Mouse (Mus musculus) limb, embryonic 14.5 days (tissue): ENCODE measurements around the gene Btbd3. TPM values are rescaled to one million over a fixed set of nuclear protein-coding genes. Genes with fewer than 3 reads are reported as not detected.

Source experiments
- ATAC-seq: fragments of 200-750 bp; cut with Nextera tagmentation; 2 replicates; pipeline ENCODE4 v1.8.0; 2017; ENCODE audit warnings: low read depth, moderate number of reproducible peaks, moderate TSS enrichment; ENCODE audit not compliant: low FRiP score
- DNase-seq: peaks from one replicate; pipeline ENCODE4 v3.0.0-alpha.2; 2015; ENCODE audit warnings: low spot score
- H3K27ac ChIP-seq: fragments of 300-500 bp; sonication (generic); replicated peaks from 2 replicates; pipeline ENCODE4 v1.5.1; 2014; ENCODE audit warnings: low read depth, mild to moderate bottlenecking, low read length, moderate library complexity, mixed read lengths
- H3K27me3 ChIP-seq: fragments of 300-500 bp; sonication (generic); 2 replicates; pipeline ENCODE4 v1.6.1; 2014; ENCODE audit warnings: low read length, mixed read lengths; ENCODE audit not compliant: control insufficient read depth, insufficient read depth
- H3K36me3 ChIP-seq: fragments of 300-500 bp; sonication (generic); 2 replicates; pipeline ENCODE4 v1.6.1; 2014; ENCODE audit warnings: mild to moderate bottlenecking, low read length, moderate library complexity, mixed read lengths; ENCODE audit not compliant: control insufficient read depth, insufficient read depth
- H3K4me1 ChIP-seq: fragments of 300-500 bp; sonication (generic); 2 replicates; pipeline ENCODE4 v1.6.1; 2014; ENCODE audit warnings: antibody characterized with exemption, low read length, mixed read lengths; ENCODE audit not compliant: control insufficient read depth, insufficient read depth
- H3K4me2 ChIP-seq: fragments of 300-500 bp; sonication (generic); replicated peaks from 2 replicates; pipeline ENCODE4 v1.6.1; 2014; ENCODE audit warnings: low read depth, mild to moderate bottlenecking, low read length, moderate library complexity; ENCODE audit not compliant: severe bottlenecking
- H3K4me3 ChIP-seq: fragments of 300-500 bp; sonication (generic); replicated peaks from 2 replicates; pipeline ENCODE4 v1.5.1; 2014; ENCODE audit warnings: low read length
- H3K9ac ChIP-seq: fragments of 300-500 bp; sonication (generic); 2 replicates; pipeline ENCODE4 v1.6.1; 2014; ENCODE audit warnings: mild to moderate bottlenecking, low read depth, low read length, moderate library complexity; ENCODE audit not compliant: severe bottlenecking
- H3K9me3 ChIP-seq: fragments of 300-500 bp; sonication (generic); 2 replicates; pipeline ENCODE4 v1.6.1; 2016; ENCODE audit warnings: low read length; ENCODE audit not compliant: control insufficient read depth
- POLR2A ChIP-seq: fragments of 200-500 bp; IDR thresholded peaks from 2 replicates; pipeline ENCODE4 v1.8.0; 2012; ENCODE audit warnings: inconsistent platforms, mild to moderate bottlenecking, moderate library complexity, borderline replicate concordance; ENCODE audit not compliant: insufficient read depth, insufficient read length; ENCODE audit errors: extremely low read depth
- WGBS: fragments of 180-500 bp; shearing (Covaris S2); extraction: QIAGEN DNeasy Blood & Tissue Kit; methylation state at CpG from one replicate; pipeline ENCODE4 v1.1.7; 2014; 5-methylcytosine and 5-hydroxymethylcytosine counted together
- polyA plus RNA-seq, 2 experiments: library from polyadenylated mRNA; depleted of rRNA in 1 of 2; stranded (reverse) in 1 of 2; unstranded in 1 of 2; fragments of >200 nt; fragmentation: Nextera tagmentation in 1 of 2; extraction: Ambion mirVana in 1 of 2; gene quantifications; 2 replicates each; pipeline versions ENCODE4 v1.2.1 to v1.2.3; 2012 to 2014

Btbd3 gene
- polyA plus RNA-seq, 2 experiments, result 33.8 to 39.0 TPM

- no peak overlapping the region for H3K9ac ChIP-seq
- H3K9me3 ChIP-seq, result no peaks in the 10 kb centered on the region
- H3K27ac ChIP-seq, result no peak overlapping the region
- no peak overlapping the region for H3K4me2 ChIP-seq
- no peak for DNase-seq
- TF ChIP-seq POLR2A, result no peak
- no peak overlapping the region for H3K4me3 ChIP-seq
- ATAC-seq, result no peak
- H3K27me3 ChIP-seq, result no peaks in the 10 kb centered on the region
- H3K36me3 ChIP-seq, result 0 out of 2 replicates have a peak, but pooled peaks cover 2% of the 10 kb centered on the region
- peaks cover 32% of the 10 kb centered on the region for H3K4me1 ChIP-seq
Measured at GRCm38 (mm10) chr2:138269330-138269729, 13.0 kb downstream of the Btbd3 start.

- no peak overlapping the region for H3K9ac ChIP-seq
- no peak overlapping the region for H3K27ac ChIP-seq
- no peaks in the 10 kb centered on the region for H3K27me3 ChIP-seq
- ATAC-seq (no peak), DNase-seq (no peak)
- 0 out of 2 replicates have a peak, but pooled peaks cover 2% of the 10 kb centered on the region for H3K36me3 ChIP-seq
- no peaks in the 10 kb centered on the region for H3K9me3 ChIP-seq
- peaks cover 23% of the 10 kb centered on the region for H3K4me1 ChIP-seq
- no peak overlapping the region for H3K4me3 ChIP-seq
- WGBS, result 83% methylated on average over 9 of the region's 9 CpGs
- no peak for TF ChIP-seq POLR2A
- no peak overlapping the region for H3K4me2 ChIP-seq
Measured at GRCm38 (mm10) chr2:138273404-138274073, 17.2 kb downstream of the Btbd3 start.

GRCm38 (mm10) chr2:138274086-138274485 lies 17.7 kb downstream of the Btbd3 start:
- ATAC-seq (no peak), DNase-seq (no peak)
- Histone ChIP-seq H3K9me3 (no peaks in the 10 kb centered on the region), H3K27ac (no peak overlapping the region), H3K27me3 (no peaks in the 10 kb centered on the region), H3K36me3 (0 out of 2 replicates have a peak, but pooled peaks cover 2% of the 10 kb centered on the region), H3K4me3 (no peak overlapping the region), H3K4me1 (peaks cover 23% of the 10 kb centered on the region), H3K9ac (no peak overlapping the region), H3K4me2 (no peak overlapping the region)
- no peak for TF ChIP-seq POLR2A
- 82% methylated on average over 5 of the region's 5 CpGs for WGBS

GRCm38 (mm10) chr2:138277842-138278691 lies 21.7 kb downstream of the Btbd3 start:
- DNase-seq (peak; percentile 80), ATAC-seq (peak; percentile 76)
- Histone ChIP-seq H3K27me3 (no peaks in the 10 kb centered on the region), H3K27ac (peak overlapping the region; percentile 75), H3K9me3 (no peaks in the 10 kb centered on the region), H3K36me3 (0 out of 2 replicates have a peak, but pooled peaks cover 3% of the 10 kb centered on the region), H3K9ac (peak overlapping the region; percentile 53), H3K4me2 (peak overlapping the region; percentile 46), H3K4me1 (peaks cover 32% of the 10 kb centered on the region), H3K4me3 (peak overlapping the region; percentile 35)
- peak; percentile 88; the same call in 1 of the 2 replicates for TF ChIP-seq POLR2A
- 12% methylated on average over 17 of the region's 17 CpGs for WGBS

GRCm38 (mm10) chr2:138278853-138279640 lies 22.7 kb downstream of the Btbd3 start:
- DNase-seq (peak; percentile 43), ATAC-seq (peak; percentile 30)
- peak overlapping the region; percentile 53 for H3K9ac ChIP-seq
- TF ChIP-seq POLR2A, result no peak
- H3K27ac ChIP-seq, result peak overlapping the region; percentile 75
- H3K4me1 ChIP-seq, result peaks cover 25% of the 10 kb centered on the region
- WGBS, result 48% methylated on average over 15 of the region's 15 CpGs
- peak overlapping the region; percentile 35 for H3K4me3 ChIP-seq
- no peaks in the 10 kb centered on the region for H3K27me3 ChIP-seq
- H3K36me3 ChIP-seq, result peaks cover 12% of the 10 kb centered on the region
- H3K4me2 ChIP-seq, result peak overlapping the region; percentile 46
- H3K9me3 ChIP-seq, result no peaks in the 10 kb centered on the region
